In the genomic region with DNA sequence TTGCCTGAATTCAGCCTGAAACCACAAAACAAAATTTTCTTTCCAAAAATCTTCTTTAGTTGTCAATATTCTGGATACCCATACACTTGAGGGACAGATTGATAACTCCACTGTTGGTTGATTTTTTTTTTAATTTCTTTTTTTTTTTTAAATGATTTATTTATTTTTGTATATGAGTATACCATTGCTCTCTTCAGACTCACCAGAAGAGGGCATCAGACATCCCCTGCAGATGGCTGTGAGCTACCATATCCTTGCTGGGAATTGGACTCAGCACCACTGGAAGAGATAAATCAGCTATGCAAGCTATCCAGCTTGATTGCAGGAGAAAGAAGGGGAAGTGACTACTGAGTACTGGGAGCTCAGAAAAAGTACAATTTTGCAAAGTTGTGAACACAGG, we compare ENCODE assay signal across 34 mouse cellular contexts. TPM values are rescaled to one million over a fixed set of nuclear protein-coding genes. Genes with fewer than 3 reads are reported as not detected.
"Had no signal": no experiment of that assay in that cellular context is flagged by ENCODE, and none has a peak within 500 bp of the region (broad histone marks: within the 10 kb centered on the region; RNA-seq: fewer than 3 reads in every experiment).

No protein-coding gene starts in this region.

RNA-seq across cellular contexts. Expression of a gene that starts 0.5 kb away (rescaled TPM):
- total RNA-seq: gastrocnemius, postnatal 25 days; gastrocnemius, postnatal 4 days; granulocyte monocyte progenitor cell, adult 5-6 weeks; heart, postnatal 10 days; heart, postnatal 25 days; heart, postnatal 4 days; layer of hippocampus, adult 2 months; layer of hippocampus, postnatal 10 days; left cerebral cortex, adult 2 months; left cerebral cortex, postnatal 14 days; left cerebral cortex, postnatal 36 days had no signal
- polyA plus RNA-seq: heart, embryonic 12.5 days; heart, embryonic 14.5 days; hindbrain, embryonic 10.5 days; hindbrain, embryonic 12.5 days; hindbrain, embryonic 14.5 days; hindbrain, embryonic 16.5 days; intestine, embryonic 15.5 days; intestine, postnatal 0 days; kidney, embryonic 14.5 days; kidney, embryonic 16.5 days; limb, embryonic 10.5 days; limb, embryonic 12.5 days; liver, embryonic 11.5 days; liver, embryonic 15.5 days; liver, postnatal 0 days had no signal

RNA-seq across cellular contexts. Expression of a gene that starts 1.6 kb away (rescaled TPM):
- total RNA-seq: gastrocnemius, postnatal 25 days; gastrocnemius, postnatal 4 days; granulocyte monocyte progenitor cell, adult 5-6 weeks; heart, adult 18-20 months; heart, adult 8-10 months; heart, postnatal 10 days; heart, postnatal 25 days; heart, postnatal 4 days; layer of hippocampus, adult 2 months; layer of hippocampus, postnatal 10 days; layer of hippocampus, postnatal 25 days; left cerebral cortex, adult 2 months; left cerebral cortex, postnatal 14 days; left cerebral cortex, postnatal 36 days had no signal
- polyA plus RNA-seq: heart, embryonic 10.5 days; heart, embryonic 12.5 days; heart, embryonic 14.5 days; heart, embryonic 16.5 days; hindbrain, embryonic 10.5 days; hindbrain, embryonic 12.5 days; hindbrain, embryonic 14.5 days; hindbrain, embryonic 16.5 days; inflammation-experienced regulatory T-cells, adult 6 months; intestine, embryonic 15.5 days; intestine, postnatal 0 days; kidney, embryonic 14.5 days; kidney, embryonic 16.5 days; limb, embryonic 10.5 days; limb, embryonic 12.5 days; limb, embryonic 14.5 days; liver, embryonic 11.5 days; liver, embryonic 13.5 days; liver, embryonic 15.5 days; liver, postnatal 0 days had no signal
